Mouse (Mus musculus): ENCODE measurements around the gene Flnc. TPM values are rescaled to one million over a fixed set of nuclear protein-coding genes. Genes with fewer than 3 reads are reported as not detected.
A peak's percentile ranks its signal among the peaks of the same experiment; 100 is the strongest.

Flnc gene
- total RNA-seq, 2 experiments from 2014 or later = 4.7 TPM

- intact Hi-C loops (cut with DNase I) = no loop called here
- DNase-seq = peak; percentile 58
Measured at GRCm38 (mm10) chr6:29473941-29474691, 41.1 kb downstream of the Flnc start.

- intact Hi-C loops (cut with DNase I) = no loop called here
- no peak for DNase-seq
Measured at GRCm38 (mm10) chr6:29474736-29475135, 41.7 kb downstream of the Flnc start.

GRCm38 (mm10) chr6:29482691-29483090 lies 49.6 kb downstream of the Flnc start:
- DNase-seq = no peak
- intact Hi-C loops (cut with DNase I) = no loop called here

GRCm38 (mm10) chr6:29484716-29485559 lies 51.9 kb downstream of the Flnc start:
- intact Hi-C loops (cut with DNase I) = no loop called here
- DNase-seq = peak; percentile 86

- intact Hi-C loops (cut with DNase I) = no loop called here
- no peak for DNase-seq
Measured at GRCm38 (mm10) chr6:29485951-29486350, 52.9 kb downstream of the Flnc start.

- no peak for DNase-seq
- intact Hi-C loops (cut with DNase I) = no loop called here
Measured at GRCm38 (mm10) chr6:29494101-29494500, 61.0 kb downstream of the Flnc start.

- DNase-seq = no peak
- intact Hi-C loops (cut with DNase I) = no loop called here
Measured at GRCm38 (mm10) chr6:29496270-29496669, 63.2 kb downstream of the Flnc start.

- intact Hi-C loops (cut with DNase I) = no loop called here
- DNase-seq = no peak
Measured at GRCm38 (mm10) chr6:29497791-29498190, 64.7 kb downstream of the Flnc start.

- no peak for DNase-seq
- intact Hi-C loops (cut with DNase I) = no loop called here
Measured at GRCm38 (mm10) chr6:29500177-29500576, 67.1 kb downstream of the Flnc start.

GRCm38 (mm10) chr6:29500810-29501209 lies 67.8 kb downstream of the Flnc start:
- no peak for DNase-seq
- intact Hi-C loops (cut with DNase I) = no loop called here

- intact Hi-C loops (cut with DNase I) = no loop called here
- no peak for DNase-seq
Measured at GRCm38 (mm10) chr6:29501599-29501998, 68.5 kb downstream of the Flnc start.

GRCm38 (mm10) chr6:29505493-29505892 lies 72.4 kb downstream of the Flnc start:
- DNase-seq = no peak
- intact Hi-C loops (cut with DNase I) = no loop called here

GRCm38 (mm10) chr6:29506834-29507233 lies 73.8 kb downstream of the Flnc start:
- intact Hi-C loops (cut with DNase I) = no loop called here
- no peak for DNase-seq

GRCm38 (mm10) chr6:29507447-29508309 lies 74.6 kb downstream of the Flnc start, which contains the start of gene Kcp:
Gene Kcp, minus strand, starts transcription at chr6:29507952.
- no peak for DNase-seq
- intact Hi-C loops (cut with DNase I) = no loop called here

- DNase-seq = no peak
- intact Hi-C loops (cut with DNase I) = no loop called here
Measured at GRCm38 (mm10) chr6:29509086-29509485, 76.0 kb downstream of the Flnc start.

Small RNAs within 50 kb of the gene (microRNA-seq; reads per million reads assigned to microRNA genes)
- gene Gm26220 (not detected), gene Gm44354 (not detected)

Other genes starting within 250 kb of the Flnc start
- gene Impdh1, start 216.9 kb upstream of the Flnc start, total RNA-seq (2021) = 10 to 100 TPM; 92.7 to 96.6 TPM
- gene Hilpda, start 160.8 kb upstream of the Flnc start, total RNA-seq (2021) = 10 to 100 TPM in 1 of 2 experiments, 1 to 10 TPM in 1; 9.6 to 10.4 TPM
- gene Fam71f2, start 153.7 kb upstream of the Flnc start, total RNA-seq (2021) = not detected
- gene Fam71f1, start 114.1 kb upstream of the Flnc start, total RNA-seq (2021) = not detected
- gene Calu, start 85.2 kb upstream of the Flnc start, total RNA-seq (2021) = 100 to 1,000 TPM; 103 to 107 TPM
- gene Opn1sw, start 44.8 kb upstream of the Flnc start, total RNA-seq (2021) = under 1 TPM in 1 of 2 experiments, not detected in 1; 0.32 TPM
- 10 to 100 TPM; 70.7 to 72.5 TPM for gene Ccdc136, start 36.9 kb upstream of the Flnc start, total RNA-seq (2021)
- gene Atp6v1f, start 34.5 kb downstream of the Flnc start, total RNA-seq (2021) = 100 to 1,000 TPM; 183 to 190 TPM
- gene Atp6v1fnb, start 38.2 kb downstream of the Flnc start, total RNA-seq (2021) = under 1 TPM in 1 of 2 experiments, not detected in 1; 0.93 TPM
- 10 to 100 TPM; 20.6 to 23.8 TPM for gene Kcp, start 74.7 kb downstream of the Flnc start, total RNA-seq (2021)
- 1 to 10 TPM; 1.1 to 2.1 TPM for gene Irf5, start 93.4 kb downstream of the Flnc start, total RNA-seq (2021)
- gene Tnpo3, start 176.6 kb downstream of the Flnc start, total RNA-seq (2021) = 10 to 100 TPM; 92.3 to 97.2 TPM

Measured in left cerebral cortex, postnatal 4 days (tissue).